Mouse (Mus musculus): ENCODE data around the gene Dlgap1. TPM values are rescaled to one million over a fixed set of nuclear protein-coding genes. Genes with fewer than 3 reads are reported as not detected.
"Not testable (repeated sequence)": the region's sequence is repeated elsewhere in the genome, so short reads cannot be mapped to it uniquely, and the experiment has no call there.

Dlgap1 gene
- total RNA-seq, 1 experiment from 2014 or later, result not detected

GRCm38 (mm10) chr17:70513736-70514135, 544.9 kb downstream of the Dlgap1 start:
- ATAC-seq (replicated peaks; ENCODE audit: low read depth, poor library complexity, severe bottlenecking), result no peak

- no peak for ATAC-seq (replicated peaks; ENCODE audit: low read depth, poor library complexity, severe bottlenecking)
Observed at GRCm38 (mm10) chr17:70516506-70516905, 547.6 kb downstream of the Dlgap1 start.

- ATAC-seq (replicated peaks; ENCODE audit: low read depth, poor library complexity, severe bottlenecking), result no peak
Observed at GRCm38 (mm10) chr17:70517333-70517732, 548.5 kb downstream of the Dlgap1 start.

DNA sequence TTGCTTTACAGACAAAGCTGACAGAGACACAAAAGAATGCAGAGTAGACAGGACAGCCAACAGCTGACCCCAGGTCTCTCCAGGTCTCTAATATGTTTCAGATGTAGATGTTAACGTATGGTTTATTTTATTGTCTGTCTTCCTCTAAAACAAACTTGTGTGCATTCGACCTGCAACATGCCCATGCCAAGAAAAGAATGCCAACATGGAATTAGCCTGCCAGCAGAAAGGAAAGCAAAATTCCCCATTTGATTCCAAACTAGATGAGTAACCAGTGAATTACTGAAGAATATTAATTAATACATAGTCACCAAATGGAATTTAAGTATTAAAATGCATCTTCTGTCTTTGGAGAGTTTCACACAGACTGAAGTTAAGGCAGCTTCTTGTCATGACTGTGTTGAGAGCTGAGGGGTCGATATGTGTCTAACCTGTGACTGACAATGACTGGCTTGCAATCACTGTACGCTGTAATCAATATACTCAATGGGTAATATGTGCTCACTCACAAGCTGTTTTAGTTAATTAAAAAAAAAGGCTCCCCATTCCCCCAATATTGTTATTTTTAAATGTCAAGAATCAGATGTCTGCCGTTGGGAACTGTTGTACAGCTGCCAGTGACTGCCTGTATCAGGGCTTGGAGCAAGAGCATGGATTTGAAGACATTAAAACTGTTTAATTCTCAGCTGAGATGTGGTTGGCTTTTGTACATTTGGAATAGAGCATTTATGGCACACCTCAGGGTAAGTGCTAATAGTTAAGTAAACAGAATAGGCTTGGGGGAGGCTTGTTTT, 552.4 kb downstream of the Dlgap1 start:
- ATAC-seq (replicated peaks; ENCODE audit: low read depth, poor library complexity, severe bottlenecking), result no peak

GRCm38 (mm10) chr17:70521971-70522370, 553.1 kb downstream of the Dlgap1 start:
- ATAC-seq (replicated peaks; ENCODE audit: low read depth, poor library complexity, severe bottlenecking), result no peak

- peak; percentile 62 for ATAC-seq (replicated peaks; ENCODE audit: low read depth, poor library complexity, severe bottlenecking)
Observed at GRCm38 (mm10) chr17:70525990-70526389, 557.1 kb downstream of the Dlgap1 start.

DNA sequence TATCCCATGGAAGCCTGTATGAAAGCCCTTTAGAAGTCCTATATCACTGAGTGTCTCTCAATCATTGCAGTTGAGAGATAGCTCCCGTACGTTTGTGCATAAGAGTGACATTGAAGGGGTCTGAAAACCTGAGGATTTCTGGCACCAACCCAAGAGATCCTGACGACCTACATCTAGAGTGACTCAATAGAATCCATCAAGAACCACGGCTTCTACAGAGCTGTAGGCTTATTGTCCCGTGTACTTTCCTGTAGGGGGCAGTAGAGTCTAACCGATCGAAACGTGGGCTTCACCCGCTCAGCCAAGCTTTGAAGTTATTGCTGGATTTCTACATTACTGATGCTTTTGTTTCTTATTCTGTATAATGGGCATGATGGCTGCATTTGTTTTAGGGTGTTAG, 558.2 kb downstream of the Dlgap1 start:
- ATAC-seq (replicated peaks; ENCODE audit: low read depth, poor library complexity, severe bottlenecking), result peak; percentile 87

- no peak for ATAC-seq (replicated peaks; ENCODE audit: low read depth, poor library complexity, severe bottlenecking)
Observed at GRCm38 (mm10) chr17:70528196-70529187, 559.6 kb downstream of the Dlgap1 start.

- ATAC-seq (replicated peaks; ENCODE audit: low read depth, poor library complexity, severe bottlenecking), result no peak
Observed at GRCm38 (mm10) chr17:70534321-70534720, 565.4 kb downstream of the Dlgap1 start.

DNA sequence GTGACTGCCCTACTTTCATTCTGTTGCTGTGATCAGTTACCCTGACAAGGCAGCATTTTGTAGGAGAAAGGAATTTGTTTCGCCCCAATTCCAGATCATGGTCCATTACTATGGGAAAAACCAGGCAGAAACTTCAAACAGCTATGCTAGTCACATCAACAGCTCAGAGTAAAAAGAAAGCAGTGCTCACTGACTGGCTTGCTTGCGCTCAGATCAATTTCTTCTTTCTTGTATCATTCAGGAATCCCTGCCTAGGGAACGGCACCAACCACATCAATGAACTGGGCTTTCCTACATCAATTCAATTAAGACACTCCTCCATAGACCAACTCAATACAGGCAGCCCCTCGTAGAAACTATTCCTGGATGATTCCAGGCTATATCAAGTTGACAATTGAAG, 572.9 kb downstream of the Dlgap1 start:
- ATAC-seq (replicated peaks; ENCODE audit: low read depth, poor library complexity, severe bottlenecking), result no peak

DNA sequence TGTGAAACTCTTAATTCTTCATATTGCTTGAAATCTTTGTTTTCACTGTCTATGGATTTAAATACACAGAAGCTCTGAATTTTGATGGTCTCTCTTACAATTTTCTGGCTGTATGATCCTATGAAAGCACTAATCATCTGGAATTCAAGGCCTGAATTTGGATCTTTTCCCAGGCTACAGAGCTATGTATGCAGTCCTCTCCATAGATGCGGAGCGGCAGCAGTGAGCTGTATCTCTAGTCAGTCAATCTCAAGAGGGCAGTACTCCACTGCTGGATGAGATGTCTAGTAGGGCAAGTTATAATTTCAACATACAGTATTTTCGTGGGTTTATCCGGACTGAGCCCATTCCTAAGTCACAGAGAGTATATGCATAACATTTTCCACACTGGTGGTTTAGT, 581.9 kb downstream of the Dlgap1 start:
- ATAC-seq (replicated peaks; ENCODE audit: low read depth, poor library complexity, severe bottlenecking), result no peak

GRCm38 (mm10) chr17:70561547-70561946, 592.7 kb downstream of the Dlgap1 start:
- no peak for ATAC-seq (replicated peaks; ENCODE audit: low read depth, poor library complexity, severe bottlenecking)

- peak; percentile 97 for ATAC-seq (replicated peaks; ENCODE audit: low read depth, poor library complexity, severe bottlenecking)
Observed at GRCm38 (mm10) chr17:70570848-70571247, 602.0 kb downstream of the Dlgap1 start.

DNA sequence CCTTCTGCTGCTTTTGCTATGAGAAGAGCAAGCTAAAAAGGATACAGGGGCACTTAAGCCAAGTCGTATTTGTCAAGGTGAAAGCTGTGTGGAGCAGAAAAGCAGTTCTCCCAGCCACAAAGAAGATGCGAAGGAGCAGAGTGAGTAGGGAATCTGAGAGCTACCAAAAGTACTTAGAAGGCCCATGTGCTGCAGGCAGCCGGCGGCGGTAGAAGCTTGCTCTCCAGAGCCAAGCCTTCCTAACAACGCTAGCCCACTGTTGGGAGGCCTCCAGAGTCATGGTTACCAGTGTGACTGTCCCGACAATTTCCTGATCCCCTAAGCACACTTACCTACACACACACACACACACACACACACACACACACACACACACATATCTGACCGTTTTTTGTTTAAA, 614.2 kb downstream of the Dlgap1 start:
- no peak for ATAC-seq (replicated peaks; ENCODE audit: low read depth, poor library complexity, severe bottlenecking)

DNA sequence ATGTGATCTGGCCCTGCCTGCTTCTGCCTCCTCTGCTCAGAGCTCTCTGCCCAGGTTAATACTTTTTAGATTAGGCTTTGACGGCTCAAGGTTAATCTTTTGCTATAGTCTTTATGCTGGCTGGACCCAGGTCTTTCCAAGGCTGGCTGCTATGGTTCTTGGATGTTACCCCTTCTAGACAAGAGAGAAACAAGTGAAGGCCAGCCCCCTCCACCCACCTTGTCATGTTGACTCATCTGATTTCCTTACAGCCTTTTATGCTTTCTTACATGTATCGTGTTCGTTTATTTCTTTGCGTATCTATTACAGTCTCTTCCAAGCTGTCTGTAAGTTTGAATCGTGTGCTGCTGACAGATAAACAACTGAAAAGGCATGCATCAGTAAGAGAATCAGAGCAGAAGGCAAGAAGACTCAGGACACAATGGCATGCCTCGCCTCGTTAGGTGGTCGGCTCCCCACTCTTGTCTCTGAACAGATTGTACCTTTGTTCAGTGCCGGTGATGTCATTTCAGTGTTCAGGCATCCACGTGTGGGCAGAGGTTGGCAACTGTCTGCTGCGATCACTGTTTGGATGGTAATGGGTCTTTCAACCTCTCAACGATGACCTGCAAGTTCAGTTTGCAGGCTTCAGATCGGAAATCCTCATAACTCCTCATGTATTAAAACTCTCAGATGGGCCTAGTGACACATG, 618.0 kb downstream of the Dlgap1 start:
- no peak for ATAC-seq (replicated peaks; ENCODE audit: low read depth, poor library complexity, severe bottlenecking)

DNA sequence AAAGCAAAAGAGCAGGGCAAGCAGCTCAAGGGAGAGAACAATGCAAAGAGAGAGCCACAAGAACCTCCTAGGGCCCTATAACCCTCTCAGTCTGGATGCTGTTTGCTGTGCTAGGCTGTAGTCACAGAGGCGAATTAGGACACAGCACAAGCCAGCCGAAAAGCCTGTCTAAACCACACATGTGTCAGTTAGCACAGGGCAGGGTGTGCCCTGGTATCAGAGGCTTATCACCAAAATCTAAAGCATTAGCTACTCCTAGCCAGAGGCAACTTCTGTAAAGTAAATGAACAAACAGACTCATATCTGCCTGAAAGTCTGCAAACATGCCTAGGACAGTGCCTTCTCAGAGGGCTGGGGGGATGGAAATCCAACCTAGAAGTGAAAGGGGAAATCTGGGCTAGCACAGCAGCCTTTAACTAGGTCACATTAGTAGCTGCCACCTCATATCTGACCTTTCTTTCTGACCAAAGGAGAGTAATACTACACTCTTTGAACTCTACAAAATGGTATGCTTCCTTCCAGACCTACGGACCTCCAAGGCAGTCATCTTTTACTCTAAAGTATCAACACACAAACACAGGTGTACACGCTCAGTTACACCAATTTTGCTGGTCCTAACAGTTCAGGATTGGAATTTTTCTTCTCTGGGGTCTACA, 619.2 kb downstream of the Dlgap1 start:
- not testable (repeated sequence) for ATAC-seq (replicated peaks; ENCODE audit: low read depth, poor library complexity, severe bottlenecking)

- no peak for ATAC-seq (replicated peaks; ENCODE audit: low read depth, poor library complexity, severe bottlenecking)
Observed at GRCm38 (mm10) chr17:70588691-70589090, 619.8 kb downstream of the Dlgap1 start.

GRCm38 (mm10) chr17:70589140-70589539, 620.3 kb downstream of the Dlgap1 start:
- ATAC-seq (replicated peaks; ENCODE audit: low read depth, poor library complexity, severe bottlenecking), result no peak

GRCm38 (mm10) chr17:70590506-70590905, 621.6 kb downstream of the Dlgap1 start:
- no peak for ATAC-seq (replicated peaks; ENCODE audit: low read depth, poor library complexity, severe bottlenecking)

GRCm38 (mm10) chr17:70594277-70594676, 625.4 kb downstream of the Dlgap1 start:
- ATAC-seq (replicated peaks; ENCODE audit: low read depth, poor library complexity, severe bottlenecking), result no peak

Data from common myeloid progenitor, adult 5-6 weeks (primary cell).